Mouse (Mus musculus): ENCODE measurements at regions not wholly inside any gene's neighbourhood (a gene's known extent, or its start where the extent isn't known, plus 50 kb on each side); places are given as distances from the start of the nearest gene placed in this dataset.
A peak's percentile ranks its signal among the peaks of the same experiment; 100 is the strongest.

GRCm38 (mm10) chr5:125939416-125939815 is 407.8 kb downstream of the Tmem132b start:
- Histone ChIP-seq H3K9ac (no peak overlapping the region), H3K4me2 (no peak overlapping the region), H3K36me3 (no peaks in the 10 kb centered on the region), H3K27ac (no peak overlapping the region), H3K4me3 (no peak overlapping the region), H3K27me3 (no peaks in the 10 kb centered on the region), H3K4me1 (replicated peaks) (no peaks in the 10 kb centered on the region), H3K9me3 (no peaks in the 10 kb centered on the region)
- 93% methylated on average over 3 of the region's 3 CpGs for WGBS
- no peak for ATAC-seq (ENCODE audit: low FRiP score)

GRCm38 (mm10) chr5:125946729-125947128 is 415.2 kb downstream of the Tmem132b start:
- H3K27ac ChIP-seq = no peak overlapping the region
- ATAC-seq (ENCODE audit: low FRiP score) = no peak
- H3K36me3 ChIP-seq = no peaks in the 10 kb centered on the region
- H3K27me3 ChIP-seq = no peaks in the 10 kb centered on the region
- 72% methylated on average over 4 of the region's 4 CpGs for WGBS
- no peaks in the 10 kb centered on the region for H3K9me3 ChIP-seq
- no peak overlapping the region for H3K4me3 ChIP-seq
- no peak overlapping the region for H3K9ac ChIP-seq
- no peak overlapping the region for H3K4me2 ChIP-seq
- no peaks in the 10 kb centered on the region for H3K4me1 ChIP-seq (replicated peaks)

GRCm38 (mm10) chr5:125951641-125952040 is 420.1 kb downstream of the Tmem132b start:
- Histone ChIP-seq H3K36me3 (no peaks in the 10 kb centered on the region), H3K4me1 (replicated peaks) (no peaks in the 10 kb centered on the region), H3K9me3 (no peaks in the 10 kb centered on the region), H3K4me3 (no peak overlapping the region), H3K27me3 (no peaks in the 10 kb centered on the region), H3K9ac (no peak overlapping the region), H3K27ac (no peak overlapping the region), H3K4me2 (no peak overlapping the region)
- 37% methylated on average over 6 of the region's 6 CpGs for WGBS
- ATAC-seq (ENCODE audit: low FRiP score) = no peak

- Histone ChIP-seq H3K4me1 (replicated peaks) (peaks cover 12% of the 10 kb centered on the region), H3K27ac (no peak overlapping the region), H3K4me2 (no peak overlapping the region), H3K36me3 (no peaks in the 10 kb centered on the region), H3K9me3 (no peaks in the 10 kb centered on the region), H3K4me3 (no peak overlapping the region), H3K27me3 (no peaks in the 10 kb centered on the region), H3K9ac (no peak overlapping the region)
- 74% methylated on average over 8 of the region's 8 CpGs for WGBS
- no peak for ATAC-seq (ENCODE audit: low FRiP score)
These were observed 432.5 kb downstream of the Tmem132b start for GRCm38 (mm10) chr5:125964039-125964438.

- no peak overlapping the region for H3K27ac ChIP-seq
- H3K4me2 ChIP-seq = no peak overlapping the region
- no peaks in the 10 kb centered on the region for H3K27me3 ChIP-seq
- H3K4me3 ChIP-seq = no peak overlapping the region
- H3K36me3 ChIP-seq = no peaks in the 10 kb centered on the region
- no peak for ATAC-seq (ENCODE audit: low FRiP score)
- 78% methylated on average over 4 of the region's 4 CpGs for WGBS
- H3K9me3 ChIP-seq = no peaks in the 10 kb centered on the region
- H3K9ac ChIP-seq = no peak overlapping the region
- peaks cover 12% of the 10 kb centered on the region for H3K4me1 ChIP-seq (replicated peaks)
These were observed 436.6 kb downstream of the Tmem132b start for GRCm38 (mm10) chr5:125968151-125968550.

GRCm38 (mm10) chr5:125974035-125974434 is 442.5 kb downstream of the Tmem132b start:
- ATAC-seq (ENCODE audit: low FRiP score) = no peak
- WGBS = 68% methylated on average over 1 of the region's 1 CpGs
- H3K9me3 ChIP-seq = peaks cover 12% of the 10 kb centered on the region; the same call in 1 of the 2 replicates

GRCm38 (mm10) chr5:125979801-125980200 is 448.2 kb downstream of the Tmem132b start:
- Histone ChIP-seq H3K4me2 (no peak overlapping the region), H3K27me3 (no peaks in the 10 kb centered on the region)
- ATAC-seq (ENCODE audit: low FRiP score) = no peak

More at GRCm38 (mm10) chr5:125974035-125974434, 442.5 kb downstream of the Tmem132b start:
- Histone ChIP-seq H3K4me2 (no peak overlapping the region), H3K36me3 (no peaks in the 10 kb centered on the region; the same call in 1 of the 2 replicates), H3K4me1 (replicated peaks) (no peaks in the 10 kb centered on the region), H3K27ac (no peak overlapping the region), H3K4me3 (no peak overlapping the region), H3K9ac (no peak overlapping the region), H3K27me3 (no peaks in the 10 kb centered on the region)

GRCm38 (mm10) chr5:125985356-125985755 is 453.8 kb downstream of the Tmem132b start:
- no peak overlapping the region for H3K4me3 ChIP-seq
- no peak overlapping the region for H3K27ac ChIP-seq
- H3K36me3 ChIP-seq = no peaks in the 10 kb centered on the region
- no peak overlapping the region for H3K4me2 ChIP-seq
- no peaks in the 10 kb centered on the region for H3K9me3 ChIP-seq
- no peak for ATAC-seq (ENCODE audit: low FRiP score)
- H3K4me1 ChIP-seq (replicated peaks) = no peaks in the 10 kb centered on the region
- H3K9ac ChIP-seq = no peak overlapping the region
- H3K27me3 ChIP-seq = no peaks in the 10 kb centered on the region

More at GRCm38 (mm10) chr5:125979801-125980200, 448.2 kb downstream of the Tmem132b start:
- 90% methylated on average over 6 of the region's 6 CpGs for WGBS
- Histone ChIP-seq H3K4me3 (no peak overlapping the region), H3K36me3 (no peaks in the 10 kb centered on the region), H3K4me1 (replicated peaks) (no peaks in the 10 kb centered on the region), H3K27ac (no peak overlapping the region), H3K9me3 (peaks cover 9% of the 10 kb centered on the region; the same call in 1 of the 2 replicates), H3K9ac (no peak overlapping the region)

GRCm38 (mm10) chr5:125997173-125997572 is 465.6 kb downstream of the Tmem132b start:
- 40% methylated on average over 8 of the region's 8 CpGs for WGBS
- ATAC-seq (ENCODE audit: low FRiP score) = no peak

GRCm38 (mm10) chr5:126007871-126008270 is 476.3 kb downstream of the Tmem132b start:
- WGBS = 78% methylated on average over 4 of the region's 4 CpGs
- Histone ChIP-seq H3K4me3 (no peak overlapping the region), H3K27me3 (no peaks in the 10 kb centered on the region), H3K27ac (no peak overlapping the region), H3K36me3 (no peaks in the 10 kb centered on the region), H3K4me1 (replicated peaks) (peaks cover 3% of the 10 kb centered on the region; the same call in 1 of the 2 replicates), H3K9ac (no peak overlapping the region), H3K4me2 (no peak overlapping the region), H3K9me3 (no peaks in the 10 kb centered on the region)
- no peak for ATAC-seq (ENCODE audit: low FRiP score)

More at GRCm38 (mm10) chr5:125997173-125997572, 465.6 kb downstream of the Tmem132b start:
- Histone ChIP-seq H3K4me3 (no peak overlapping the region), H3K9me3 (no peaks in the 10 kb centered on the region), H3K4me1 (replicated peaks) (0 out of 2 replicates have a peak, but pooled peaks cover 4% of the 10 kb centered on the region), H3K27ac (no peak overlapping the region), H3K36me3 (no peaks in the 10 kb centered on the region), H3K4me2 (no peak overlapping the region), H3K27me3 (0 out of 2 replicates have a peak, but pooled peaks cover 3% of the 10 kb centered on the region), H3K9ac (no peak overlapping the region)

GRCm38 (mm10) chr5:126008321-126008720 is 476.7 kb downstream of the Tmem132b start:
- H3K27ac ChIP-seq = peak overlapping the region; percentile 72
- H3K36me3 ChIP-seq = no peaks in the 10 kb centered on the region
- no peaks in the 10 kb centered on the region for H3K9me3 ChIP-seq
- no peak overlapping the region for H3K4me2 ChIP-seq
- no peak overlapping the region for H3K9ac ChIP-seq
- H3K4me3 ChIP-seq = no peak overlapping the region
- no peak for ATAC-seq (ENCODE audit: low FRiP score)
- peaks cover 3% of the 10 kb centered on the region; the same call in 1 of the 2 replicates for H3K4me1 ChIP-seq (replicated peaks)
- H3K27me3 ChIP-seq = no peaks in the 10 kb centered on the region
- 58% methylated on average over 8 of the region's 8 CpGs for WGBS

- Histone ChIP-seq H3K4me2 (no peak overlapping the region), H3K4me1 (replicated peaks) (no peaks in the 10 kb centered on the region), H3K9me3 (no peaks in the 10 kb centered on the region), H3K27me3 (no peaks in the 10 kb centered on the region), H3K4me3 (no peak overlapping the region), H3K27ac (no peak overlapping the region), H3K36me3 (no peaks in the 10 kb centered on the region), H3K9ac (no peak overlapping the region)
- no peak for ATAC-seq (ENCODE audit: low FRiP score)
- WGBS = 92% methylated on average over 8 of the region's 8 CpGs
These were observed 488.2 kb downstream of the Tmem132b start for GRCm38 (mm10) chr5:126019781-126020180.

- Histone ChIP-seq H3K9me3 (no peaks in the 10 kb centered on the region), H3K36me3 (no peaks in the 10 kb centered on the region), H3K4me2 (no peak overlapping the region), H3K9ac (no peak overlapping the region), H3K27ac (no peak overlapping the region), H3K27me3 (no peaks in the 10 kb centered on the region), H3K4me3 (no peak overlapping the region), H3K4me1 (replicated peaks) (no peaks in the 10 kb centered on the region)
- 37% methylated on average over 2 of the region's 2 CpGs for WGBS
- no peak for ATAC-seq (ENCODE audit: low FRiP score)
These were observed 492.3 kb downstream of the Tmem132b start for GRCm38 (mm10) chr5:126023906-126024305.
